In genomic region chr14:120397871-120398647, GRCm38 (mm10) we compare ENCODE assay signal across 9 mouse cellular contexts.
DNase-seq lines count a peak whose midpoint lies in the region; ATAC-seq lines count a peak whose summit lies in the region.
"Had no signal": no experiment of that assay in that cellular context is flagged by ENCODE, and none has a peak within 500 bp of the region (broad histone marks: within the 10 kb centered on the region; RNA-seq: fewer than 3 reads in every experiment).

No protein-coding gene starts in this region.

- no peaks in the 10 kb centered on the region for H3K4me1 ChIP-seq in hindbrain, embryonic 15.5 days (replicated peaks)

- 49% methylated on average over 10 of the region's 10 CpGs for WGBS in hindbrain, embryonic 15.5 days

- H3K9ac ChIP-seq in hindbrain, embryonic 15.5 days, result no peak overlapping the region

- H3K4me3 ChIP-seq in hindbrain, embryonic 15.5 days, result no peak overlapping the region
- H3K4me3 ChIP-seq: megakaryocyte, embryonic 14.5 days had no signal

- peaks cover 5% of the 10 kb centered on the region; the same call in 1 of the 2 replicates for H3K36me3 ChIP-seq in hindbrain, embryonic 15.5 days

- no peak overlapping the region for H3K27ac ChIP-seq in hindbrain, embryonic 15.5 days (replicated peaks)

- no peaks in the 10 kb centered on the region for H3K9me3 ChIP-seq in hindbrain, embryonic 15.5 days
- H3K9me3 ChIP-seq: megakaryocyte, embryonic 14.5 days had no signal

- H3K27me3 ChIP-seq in hindbrain, embryonic 15.5 days, result no peaks in the 10 kb centered on the region
- H3K27me3 ChIP-seq: megakaryocyte, embryonic 14.5 days had no signal

- DNase-seq in R1 (ENCODE audit: low read depth, low spot score), result peak; percentile 74
- peak; percentile 89 to 90 for DNase-seq in cerebellum, postnatal 14 days
- DNase-seq in gastrocnemius, adult 18-20 months (ENCODE audit: low spot score), result peak; percentile 83
- DNase-seq in layer of hippocampus, postnatal 14 days (ENCODE audit: low spot score in 2 of 2), result peak; percentile 70 to 79
- peak; percentile 89 for DNase-seq in lung, postnatal 10 days
- DNase-seq in ovary, postnatal 36 days (ENCODE audit: low spot score), result peak; percentile 56
- DNase-seq in thymus, postnatal 4 days, result peak; percentile 76

- peak; percentile 92 for ATAC-seq in hindbrain, embryonic 15.5 days (ENCODE audit: low FRiP score, low read depth)

- H3K4me2 ChIP-seq in hindbrain, embryonic 15.5 days, result no peak overlapping the region
